Mouse (Mus musculus) myocyte (in vitro differentiated cells): ENCODE results near the gene Dmwd. TPM values are rescaled to one million over a fixed set of nuclear protein-coding genes. Genes with fewer than 3 reads are reported as not detected.

Experiments used
- H3K27me3 ChIP-seq: one replicate; pipeline ENCODE4 v1.6.1; 2011; ENCODE audit not compliant: control insufficient read depth, insufficient read depth, insufficient read length
- H3K36me3 ChIP-seq: one replicate; pipeline ENCODE4 v1.6.1; 2011; ENCODE audit not compliant: control insufficient read depth, insufficient read depth
- H3K4me2 ChIP-seq: one replicate; pipeline ENCODE4 v1.6.1; 2011; ENCODE audit warnings: low read depth, control low read depth
- H3K4me3 ChIP-seq: one replicate; pipeline ENCODE4 v1.5.1; 2011; ENCODE audit warnings: mild to moderate bottlenecking, control low read depth, moderate library complexity
- H3K79me2 ChIP-seq: one replicate; pipeline ENCODE4 v1.6.1; 2011; ENCODE audit not compliant: control insufficient read depth, insufficient read depth
- H3ac ChIP-seq: one replicate; pipeline ENCODE4 v1.6.1; 2011; ENCODE audit not compliant: control insufficient read depth, insufficient read length
- CEBPB ChIP-seq: IDR thresholded peaks from 2 replicates; pipeline ENCODE4 v1.6.1; 2011; ENCODE audit warnings: mild to moderate bottlenecking, moderate library complexity; ENCODE audit not compliant: poor library complexity, insufficient read depth, severe bottlenecking
- E2F4 ChIP-seq: IDR thresholded peaks from one replicate; pipeline ENCODE4 v1.6.1; 2011; ENCODE audit warnings: mild to moderate bottlenecking, control low read depth, moderate library complexity; ENCODE audit not compliant: insufficient read depth
- MAX ChIP-seq: IDR thresholded peaks from one replicate; pipeline ENCODE4 v1.6.1; 2011; ENCODE audit warnings: low read depth, mild to moderate bottlenecking, control low read depth
- MYOD1 ChIP-seq, 3 experiments: IDR thresholded peaks; one replicate each; pipeline ENCODE4 v1.6.1; 2011; ENCODE audit warnings: control low read depth in 2 of 3, low read depth in 2 of 3, mild to moderate bottlenecking in 2 of 3, moderate library complexity in 1 of 3; ENCODE audit not compliant: insufficient read length in 2 of 3, control insufficient read depth in 1 of 3
- MYOG ChIP-seq, 3 experiments: IDR thresholded peaks; one replicate each; pipeline ENCODE4 v1.6.1; 2011; ENCODE audit warnings: control low read depth in 2 of 3, low read depth in 2 of 3, mild to moderate bottlenecking in 2 of 3; ENCODE audit not compliant: insufficient read length in 2 of 3, control insufficient read depth in 1 of 3, insufficient read depth in 1 of 3
- POLR2A ChIP-seq: IDR thresholded peaks from one replicate; pipeline ENCODE4 v1.6.1; 2011; ENCODE audit warnings: low read depth, mild to moderate bottlenecking, control low read depth, moderate library complexity; ENCODE audit not compliant: insufficient read length
- POLR2AphosphoS2 ChIP-seq: IDR thresholded peaks from one replicate; pipeline ENCODE4 v1.6.1; 2011; ENCODE audit warnings: low read depth, control low read depth; ENCODE audit not compliant: insufficient read length
- REST ChIP-seq: IDR thresholded peaks from one replicate; pipeline ENCODE4 v1.6.1; 2011; ENCODE audit warnings: mild to moderate bottlenecking, control low read depth, moderate library complexity; ENCODE audit not compliant: insufficient read depth, insufficient read length
- SRF ChIP-seq: IDR thresholded peaks from one replicate; pipeline ENCODE4 v1.6.1; 2011; ENCODE audit warnings: low read depth; ENCODE audit not compliant: control insufficient read depth, insufficient read length
- TCF12 ChIP-seq: IDR thresholded peaks from one replicate; pipeline ENCODE4 v1.6.1; 2011; ENCODE audit warnings: mild to moderate bottlenecking, control low read depth; ENCODE audit not compliant: poor library complexity, insufficient read depth, severe bottlenecking
- TCF3 ChIP-seq: IDR thresholded peaks from one replicate; pipeline ENCODE4 v1.6.1; 2011; ENCODE audit warnings: low read depth, control low read depth; ENCODE audit not compliant: insufficient read length
- USF1 ChIP-seq: IDR thresholded peaks from one replicate; pipeline ENCODE4 v1.6.1; 2011; ENCODE audit warnings: low read depth, mild to moderate bottlenecking, control low read depth, moderate library complexity
- polyA plus RNA-seq: library from polyadenylated mRNA; unstranded; fragments of >200 nt; fragmentation: generic; extraction: Trizol; gene quantifications from one replicate; pipeline ENCODE4 v1.2.1, GENCODE M21; 2012; ENCODE audit warnings: missing spikeins

Dmwd gene
- 83.7 TPM for polyA plus RNA-seq

- TF ChIP-seq POLR2AphosphoS2 (no peak), POLR2A (peak; percentile 35), CEBPB (no peak), USF1 (no peak), MYOD1 (IDR thresholded peaks at IDR 0.05; ENCODE audit: control insufficient read depth in 1 of 3, insufficient read length in 2 of 3, low read depth in 2 of 3) (no peak)
- Histone ChIP-seq H3K36me3 (no peaks in the 10 kb centered on the region), H3K27me3 (no peaks in the 10 kb centered on the region), H3K4me2 (peak within 1 kb of the TSS; percentile 93), H3K4me3 (peak within 1 kb of the TSS; percentile 49), H3ac (peak within 1 kb of the TSS; percentile 62), H3K79me2 (peaks cover 31% of the 10 kb centered on the region)
Measured at GRCm38 (mm10) chr7:19075723-19076585, at the start of gene Dmwd. Gene Dmwd (plus strand): TSS chr7:19076227.

- Histone ChIP-seq H3K36me3 (peaks cover 12% of the 10 kb centered on the region), H3K4me3 (no peak overlapping the region), H3ac (no peak overlapping the region), H3K27me3 (no peaks in the 10 kb centered on the region), H3K4me2 (no peak overlapping the region), H3K79me2 (peaks cover 20% of the 10 kb centered on the region)
- TF ChIP-seq MAX (no peak), POLR2A (no peak), CEBPB (no peak), MYOD1 (IDR thresholded peaks at IDR 0.05; ENCODE audit: control insufficient read depth in 1 of 3, insufficient read length in 2 of 3, low read depth in 2 of 3) (no peak), TCF3 (no peak)
Measured at GRCm38 (mm10) chr7:19028067-19028466, 48.0 kb upstream of the Dmwd start.

GRCm38 (mm10) chr7:19029084-19029653, 46.9 kb upstream of the Dmwd start:
- no peak for TF ChIP-seq SRF
- TF ChIP-seq POLR2A = no peak
- TF ChIP-seq TCF12 = no peak
- TF ChIP-seq REST = no peak
- no peak for TF ChIP-seq MYOG (IDR thresholded peaks at IDR 0.05; ENCODE audit: control insufficient read depth in 1 of 3, insufficient read depth in 1 of 3, insufficient read length in 2 of 3, low read depth in 2 of 3)
- TF ChIP-seq TCF3 = no peak
- no peak for TF ChIP-seq MYOD1 (IDR thresholded peaks at IDR 0.05; ENCODE audit: control insufficient read depth in 1 of 3, insufficient read length in 2 of 3, low read depth in 2 of 3)
- TF ChIP-seq POLR2AphosphoS2 = no peak
- no peak for TF ChIP-seq MAX
- no peak for TF ChIP-seq E2F4
- TF ChIP-seq CEBPB = no peak
- Histone ChIP-seq H3K36me3 (peaks cover 12% of the 10 kb centered on the region), H3K79me2 (peaks cover 20% of the 10 kb centered on the region), H3K4me3 (no peak overlapping the region), H3K4me2 (no peak overlapping the region), H3ac (no peak overlapping the region), H3K27me3 (no peaks in the 10 kb centered on the region)

GRCm38 (mm10) chr7:19031641-19032040, 44.4 kb upstream of the Dmwd start:
- H3K36me3 ChIP-seq = peaks cover 14% of the 10 kb centered on the region
- peaks cover 3% of the 10 kb centered on the region for H3K79me2 ChIP-seq
- no peak overlapping the region for H3K4me2 ChIP-seq
- H3ac ChIP-seq = no peak overlapping the region
- no peak for TF ChIP-seq TCF3
- no peak for TF ChIP-seq SRF
- no peak for TF ChIP-seq CEBPB
- TF ChIP-seq E2F4 = no peak
- H3K27me3 ChIP-seq = no peaks in the 10 kb centered on the region
- H3K4me3 ChIP-seq = no peak overlapping the region

- Histone ChIP-seq H3K36me3 (peaks cover 24% of the 10 kb centered on the region), H3K79me2 (no peaks in the 10 kb centered on the region), H3K4me3 (no peak overlapping the region), H3K4me2 (no peak overlapping the region), H3K27me3 (no peaks in the 10 kb centered on the region), H3ac (no peak overlapping the region)
- TF ChIP-seq TCF12 (no peak), POLR2AphosphoS2 (no peak)
Measured at GRCm38 (mm10) chr7:19044616-19045015, 31.4 kb upstream of the Dmwd start.
